Mouse (Mus musculus): ENCODE measurements at regions not wholly inside any gene's neighbourhood (a gene's known extent, or its start where the extent isn't known, plus 50 kb on each side); places are given as distances from the start of the nearest gene placed in this dataset.
"Not testable (repeated sequence)": the region's sequence is repeated elsewhere in the genome, so short reads cannot be mapped to it uniquely, and the experiment has no call there.

DNA sequence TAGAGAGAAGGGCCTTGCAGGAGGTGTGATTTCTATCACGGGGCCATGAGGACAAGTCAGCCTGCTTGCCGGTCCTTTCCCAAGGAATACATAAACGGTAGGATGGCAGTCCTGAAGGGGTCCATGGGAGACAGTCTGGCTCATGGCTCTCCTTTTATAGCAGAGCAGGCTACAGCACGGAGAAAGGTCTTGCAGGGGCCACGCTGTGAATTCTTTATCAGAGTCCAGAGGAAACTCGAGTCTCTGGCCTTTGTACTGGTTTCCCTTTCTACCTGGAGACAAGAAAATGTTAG lies 1984.0 kb downstream of the 4930444P10Rik start:
- no peak for DNase-seq (ENCODE audit: low spot score in 2 of 2)

DNA sequence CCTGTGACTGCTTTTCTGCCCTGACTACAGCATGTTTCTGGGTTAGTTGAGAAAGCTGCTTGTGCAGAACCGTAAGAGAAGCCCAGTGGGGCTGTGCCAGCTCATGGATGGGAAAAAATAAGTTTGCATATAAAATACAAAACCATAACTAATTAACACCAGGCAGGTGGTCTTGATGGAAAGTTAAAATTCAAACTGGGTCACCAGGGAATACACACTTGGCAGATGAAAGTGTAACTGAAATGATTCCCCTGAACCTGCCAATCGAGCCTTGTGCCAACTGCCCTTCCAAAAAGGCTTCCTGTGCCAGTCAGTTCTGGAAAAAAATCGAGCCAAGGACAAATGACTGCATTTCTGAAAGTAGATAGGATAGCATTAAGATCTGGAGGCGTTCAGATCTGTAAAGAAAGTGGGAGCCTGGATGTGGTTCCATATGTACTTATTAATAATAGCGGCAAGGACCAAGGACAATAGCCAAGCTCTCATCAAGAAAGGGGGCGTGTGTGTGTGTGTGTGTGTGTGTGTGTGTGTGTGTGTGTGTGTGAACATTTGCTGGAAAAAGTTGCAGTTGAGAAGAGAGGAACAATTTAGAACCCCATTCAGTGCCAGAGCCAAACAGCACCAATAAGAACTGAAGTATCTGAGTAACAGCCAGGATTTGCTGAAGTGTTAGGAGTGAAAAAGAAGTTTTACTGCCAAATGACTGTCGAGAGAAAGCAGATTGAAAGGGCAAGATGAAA lies 1984.5 kb downstream of the 4930444P10Rik start:
- DNase-seq (ENCODE audit: low spot score in 2 of 2): peak in 1 of 2 experiments; percentile 25

DNA sequence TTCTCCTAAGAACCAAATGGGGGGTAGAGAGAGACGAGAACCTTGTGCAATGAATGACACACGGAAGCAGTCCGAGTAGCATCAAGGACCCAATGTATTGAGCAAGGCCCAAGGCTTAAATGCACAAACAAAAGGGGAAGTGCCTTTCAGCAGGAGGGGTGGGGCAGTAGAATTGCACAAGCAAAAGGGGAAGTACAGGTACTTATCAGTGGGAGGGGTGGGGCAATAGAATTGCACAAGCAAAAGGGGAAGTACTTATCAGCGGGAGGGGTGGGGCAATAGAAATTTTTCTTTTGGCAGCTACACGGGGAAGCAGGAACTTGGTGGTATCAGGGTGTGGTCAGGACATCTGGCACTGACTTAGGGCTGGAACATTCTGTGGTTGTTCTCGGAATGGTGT lies 1987.6 kb downstream of the 4930444P10Rik start:
- not testable (repeated sequence) for DNase-seq (ENCODE audit: low spot score in 2 of 2)

DNA sequence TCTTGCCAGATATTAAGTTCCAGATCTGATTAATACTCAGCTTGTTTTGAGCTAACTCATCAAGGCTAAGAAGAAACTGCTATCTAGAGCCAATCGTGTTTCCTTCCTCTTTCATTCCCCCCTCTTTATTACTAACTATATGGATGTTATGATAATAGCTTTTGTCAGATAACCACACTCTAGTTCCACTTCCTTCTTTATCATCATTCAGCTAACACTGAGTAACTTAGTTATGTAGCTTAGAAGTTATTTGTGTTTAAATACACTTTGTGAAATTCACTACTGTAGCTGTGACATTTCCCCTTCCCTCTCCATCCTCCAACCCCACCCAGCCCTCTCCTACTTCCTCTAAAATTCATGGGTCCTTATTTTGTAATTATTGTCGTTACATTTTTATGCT lies 1988.6 kb downstream of the 4930444P10Rik start:
- DNase-seq (ENCODE audit: low spot score in 2 of 2): no peak

DNA sequence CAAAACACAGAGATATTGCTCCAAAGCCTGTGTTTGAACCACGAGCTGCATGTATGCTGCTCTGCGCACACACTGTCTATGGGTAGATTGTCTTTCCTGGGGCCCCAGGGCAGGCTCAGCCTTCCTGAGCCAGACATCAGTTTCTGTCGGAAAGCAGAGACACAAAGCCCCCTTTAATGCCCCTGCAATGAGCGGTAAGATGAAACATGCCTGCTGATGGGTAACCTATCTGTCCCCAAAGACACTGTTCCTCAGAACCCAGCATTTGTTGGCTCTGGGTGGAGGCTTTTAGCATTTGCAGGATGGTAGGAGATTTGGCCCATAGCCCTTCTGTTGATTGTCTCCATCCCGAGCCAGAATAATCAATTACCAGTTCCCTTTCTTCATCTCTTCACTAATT lies 1994.1 kb downstream of the 4930444P10Rik start:
- no peak for DNase-seq (ENCODE audit: low spot score in 2 of 2)

DNA sequence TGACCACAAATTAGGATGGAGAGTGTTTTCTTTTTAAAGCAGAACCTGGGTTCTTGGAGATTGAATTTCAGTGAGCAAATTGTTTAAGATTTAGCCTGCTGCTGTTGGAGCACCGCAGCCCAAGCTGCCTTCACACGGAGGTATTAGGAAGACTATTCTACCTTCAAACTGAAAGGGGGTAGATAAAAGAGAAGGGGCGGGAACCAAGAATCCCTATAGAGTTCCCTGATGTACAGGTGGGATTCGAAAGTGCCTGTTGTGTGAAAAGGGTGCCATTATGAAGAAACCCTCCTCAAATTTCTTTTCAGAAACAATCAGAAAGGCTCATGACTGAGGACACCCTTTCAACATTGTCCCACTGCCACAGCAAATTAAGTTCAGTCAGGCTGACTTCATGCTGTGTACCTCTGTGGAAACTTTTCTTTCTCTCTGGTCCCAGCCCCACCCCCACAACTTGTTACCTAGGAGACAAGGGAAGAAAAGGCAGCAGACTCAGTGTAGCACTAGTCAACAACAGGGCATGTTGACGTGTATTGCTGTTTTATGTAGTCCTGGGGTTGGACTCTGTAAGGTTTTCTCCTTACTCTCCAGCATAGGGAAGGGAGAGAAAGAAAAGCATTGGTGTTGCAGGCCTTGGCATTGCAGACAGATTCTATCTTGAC lies 1995.4 kb downstream of the 4930444P10Rik start:
- no peak for DNase-seq (ENCODE audit: low spot score in 2 of 2)

DNA sequence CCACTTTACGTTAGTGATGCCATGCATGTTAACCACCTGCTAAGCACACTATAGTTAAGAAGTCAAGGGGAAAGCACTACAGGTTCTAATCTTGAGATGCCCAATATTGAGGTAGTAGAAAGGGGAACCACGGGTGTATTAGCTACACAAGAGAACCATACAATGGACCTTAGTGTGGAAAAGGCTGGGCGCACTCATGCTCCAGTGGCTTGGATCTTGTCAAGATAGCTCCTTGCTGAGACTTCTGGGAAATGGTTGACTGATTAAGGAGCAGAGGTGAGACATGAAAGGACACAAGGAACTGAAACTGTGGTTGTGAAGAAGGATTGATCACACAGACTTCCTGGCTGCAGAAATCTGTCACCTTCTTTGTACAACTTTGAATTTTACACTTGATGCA lies 2028.3 kb downstream of the 4930444P10Rik start:
- DNase-seq (ENCODE audit: low spot score in 2 of 2): no peak

DNA sequence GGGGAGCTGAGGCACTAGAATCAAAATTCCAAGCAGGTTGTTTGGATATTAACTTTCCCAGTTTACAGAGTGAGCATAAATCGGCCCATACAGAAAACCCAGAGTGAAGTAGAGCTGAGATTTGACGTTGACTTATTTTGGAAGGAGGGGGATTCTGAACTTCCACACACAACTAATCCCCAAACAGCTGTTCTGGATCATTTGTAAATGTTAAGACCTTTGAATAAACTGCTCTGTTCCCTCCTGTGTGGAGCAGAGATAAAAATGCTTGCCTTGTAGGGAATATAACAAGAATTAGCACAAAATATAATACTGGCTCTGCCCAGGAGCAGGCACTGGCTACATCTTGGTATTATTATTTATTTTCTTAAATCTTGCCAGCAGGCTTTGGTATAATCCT lies 2057.0 kb downstream of the 4930444P10Rik start:
- DNase-seq (ENCODE audit: low spot score in 2 of 2): no peak

DNA sequence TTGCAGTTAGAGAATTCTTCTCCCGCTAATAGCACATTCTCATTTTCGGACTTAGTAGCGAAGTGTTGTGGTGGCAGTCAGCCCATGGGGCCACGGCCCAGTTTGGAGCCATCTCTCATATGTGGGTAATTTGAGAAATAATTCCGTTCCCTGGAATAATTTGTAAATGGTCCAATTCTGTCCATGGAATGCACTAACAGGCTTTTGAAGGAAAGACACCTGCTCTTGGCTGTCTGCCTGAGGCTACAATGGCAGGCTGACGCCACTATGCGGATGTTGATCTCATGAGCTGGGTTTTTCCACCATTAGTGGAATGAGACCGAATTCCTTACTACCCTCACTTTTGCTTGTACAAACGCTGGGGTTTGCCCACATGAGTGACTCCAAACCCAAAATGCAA lies 2081.6 kb downstream of the 4930444P10Rik start:
- DNase-seq (ENCODE audit: low spot score in 2 of 2): no peak

DNA sequence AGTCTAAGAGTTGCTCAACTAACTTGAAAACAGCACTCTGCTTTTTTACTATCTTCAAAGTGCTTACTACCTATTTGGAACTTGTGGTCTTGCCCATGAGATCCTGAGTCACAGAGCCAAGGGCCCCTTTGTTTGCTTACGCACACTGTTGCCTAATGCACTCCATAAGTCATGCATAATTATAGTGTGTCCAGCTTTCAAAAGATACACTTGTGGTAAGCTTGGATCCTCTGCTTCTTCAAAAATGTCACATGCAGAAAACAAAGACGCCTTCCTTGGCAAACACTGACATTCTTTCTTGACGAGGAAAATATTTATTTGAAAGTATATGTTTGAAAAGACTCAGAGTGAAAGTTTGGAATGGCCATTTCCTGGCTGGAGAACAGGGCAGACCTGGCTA lies 2082.3 kb downstream of the 4930444P10Rik start:
- no peak for DNase-seq (ENCODE audit: low spot score in 2 of 2)

DNA sequence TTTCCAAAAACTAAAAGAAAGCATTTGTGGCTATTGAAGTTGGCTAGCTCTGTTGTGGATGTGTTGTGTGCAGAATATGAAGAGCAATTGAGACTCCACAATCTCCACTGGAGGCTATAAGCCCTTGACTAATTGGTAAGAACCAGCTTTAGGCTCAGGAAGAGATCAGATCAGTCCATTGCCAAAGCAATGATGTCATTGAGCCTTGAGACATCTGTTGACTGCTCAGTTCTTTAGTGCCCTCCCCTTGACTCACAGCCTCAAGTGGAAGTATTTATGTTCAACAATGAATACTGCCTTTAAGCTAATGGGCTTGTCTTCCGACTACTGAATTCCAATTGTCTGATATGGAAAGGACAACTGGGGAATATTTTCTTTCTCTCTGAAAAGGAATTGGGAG lies 2090.6 kb downstream of the 4930444P10Rik start:
- no peak for DNase-seq (ENCODE audit: low spot score in 2 of 2)

DNA sequence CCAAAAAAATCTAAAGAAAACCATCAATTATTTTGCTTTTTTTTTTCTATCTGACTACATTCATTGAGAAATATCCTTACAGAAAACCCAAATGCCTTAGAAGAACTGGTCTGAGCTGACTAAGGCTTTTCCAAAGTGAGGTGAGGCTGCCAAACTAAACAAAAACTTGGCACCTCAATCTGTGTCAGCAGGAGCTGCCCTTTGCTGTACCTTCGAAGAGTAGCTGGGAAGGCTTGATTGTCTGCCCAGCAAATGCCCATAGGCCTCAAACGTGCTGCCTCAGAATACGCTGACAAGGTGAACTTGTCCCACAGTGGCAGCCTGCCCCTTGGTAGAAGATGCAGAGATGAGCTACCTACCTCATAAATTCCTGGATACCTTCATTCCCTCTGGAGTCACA lies 2091.7 kb downstream of the 4930444P10Rik start:
- DNase-seq (ENCODE audit: low spot score in 2 of 2): no peak

DNA sequence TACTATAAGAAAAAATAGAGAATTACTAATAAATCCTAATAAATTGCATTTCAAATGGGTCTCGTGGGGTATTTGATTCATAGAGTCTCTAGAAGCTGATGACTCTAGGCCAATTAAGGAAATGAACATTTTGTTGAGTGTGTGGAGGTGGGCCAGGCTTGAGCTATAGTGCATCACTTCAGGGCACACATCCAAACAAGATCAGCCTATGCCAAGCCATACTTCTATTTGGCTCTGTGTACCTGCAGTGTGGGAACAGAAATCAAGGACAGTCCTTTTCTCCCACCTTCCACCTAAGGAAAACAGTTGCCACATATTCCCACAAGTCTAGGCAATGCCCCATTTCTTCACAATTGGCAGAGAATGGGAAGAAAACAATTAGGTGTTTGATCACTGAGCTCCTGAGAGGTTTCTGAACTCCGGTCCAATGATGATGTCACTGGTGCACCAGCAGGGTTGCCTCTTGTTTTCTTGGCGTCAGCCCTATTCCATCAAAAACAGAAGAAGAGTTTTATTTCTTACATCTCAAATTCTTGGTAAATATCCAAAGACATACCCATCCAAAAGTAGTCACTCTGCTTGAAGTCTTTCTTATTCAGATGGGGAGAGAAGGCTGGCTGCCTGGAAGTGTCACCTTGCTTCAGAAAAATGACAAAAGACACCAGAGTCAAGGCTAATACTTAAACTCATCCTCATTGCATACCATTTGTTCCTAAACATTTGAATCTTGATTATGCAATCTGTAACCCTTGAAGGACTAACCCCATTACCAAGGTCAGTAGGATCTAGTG lies 2092.3 kb downstream of the 4930444P10Rik start:
- DNase-seq (ENCODE audit: low spot score in 2 of 2): no peak

DNA sequence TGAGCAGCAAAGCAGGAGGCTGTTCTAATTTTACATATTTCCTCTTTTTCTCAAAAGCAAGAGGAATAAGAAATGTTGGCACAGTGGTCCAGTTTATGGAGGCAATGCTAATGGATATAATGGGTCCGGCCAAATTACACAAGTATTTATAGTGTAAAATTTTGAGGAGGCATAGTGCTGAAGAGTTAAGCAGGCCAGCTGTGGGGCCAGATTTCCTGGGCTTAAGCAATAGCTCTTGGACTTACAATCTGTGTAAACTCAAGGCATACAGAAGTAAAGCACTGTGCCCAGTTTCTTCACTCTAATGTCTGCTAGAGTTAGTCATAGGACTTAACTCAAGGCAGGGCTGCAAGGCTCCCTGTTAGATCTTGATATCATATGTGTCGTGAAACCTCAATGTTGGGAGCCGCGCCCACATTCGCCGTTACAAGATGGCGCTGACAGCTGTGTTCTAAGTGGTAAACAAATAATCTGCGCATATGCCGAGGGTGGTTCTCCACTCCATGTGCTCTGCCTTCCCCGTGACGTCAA lies 2094.9 kb downstream of the 4930444P10Rik start:
- no peak for DNase-seq (ENCODE audit: low spot score in 2 of 2)

DNA sequence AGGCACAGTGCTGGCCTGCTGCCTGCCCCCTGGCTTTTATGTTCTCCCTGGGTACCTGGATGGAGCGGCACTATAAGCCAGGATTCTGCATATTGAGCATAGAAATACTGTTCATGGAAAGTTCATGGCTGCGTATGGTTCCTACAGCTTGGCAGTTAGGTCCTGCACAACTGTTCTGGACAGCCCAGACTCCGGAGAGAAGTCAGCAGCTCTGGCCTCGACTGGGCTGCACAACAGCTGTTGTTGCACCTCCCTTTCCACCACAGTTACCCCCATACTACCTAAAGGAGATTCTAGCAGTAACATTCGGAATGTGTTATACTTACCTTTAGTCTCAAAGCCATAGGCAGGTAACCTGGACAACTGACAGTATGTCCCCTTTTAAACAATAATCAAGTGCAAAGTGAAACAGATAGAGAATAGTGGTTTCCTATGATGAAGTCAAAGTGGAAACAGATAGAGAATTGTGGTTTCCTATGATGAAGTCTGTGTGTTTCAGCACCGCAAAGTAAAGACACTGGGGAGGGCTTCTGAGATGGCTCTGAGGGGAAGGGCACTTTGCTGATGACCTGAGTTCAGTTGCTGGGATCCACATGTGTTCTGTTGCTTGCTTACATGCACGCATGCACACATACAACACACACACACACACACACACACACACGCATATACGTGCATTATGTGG lies 2099.2 kb downstream of the 4930444P10Rik start:
- DNase-seq (ENCODE audit: low spot score in 2 of 2): no peak

DNA sequence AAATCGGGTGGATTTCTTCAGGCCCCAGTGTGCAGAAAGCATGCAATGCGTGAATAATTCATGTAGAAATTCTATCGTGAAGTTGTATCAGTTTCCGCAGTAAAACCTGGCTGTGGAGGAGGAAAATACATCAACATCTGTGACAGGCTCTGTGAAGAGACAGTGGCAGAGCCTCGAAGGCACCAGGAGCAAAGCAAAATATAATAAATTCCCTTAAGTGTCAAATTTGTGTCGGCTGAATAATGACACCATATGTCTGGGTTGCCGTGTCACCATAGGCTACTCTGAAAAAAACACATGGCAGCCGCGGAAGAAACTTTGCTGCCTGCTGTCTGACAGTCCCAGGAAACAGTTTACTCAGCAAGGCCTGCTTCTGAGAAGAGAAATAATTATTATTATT lies 2100.1 kb downstream of the 4930444P10Rik start:
- DNase-seq (ENCODE audit: low spot score in 2 of 2): no peak

DNA sequence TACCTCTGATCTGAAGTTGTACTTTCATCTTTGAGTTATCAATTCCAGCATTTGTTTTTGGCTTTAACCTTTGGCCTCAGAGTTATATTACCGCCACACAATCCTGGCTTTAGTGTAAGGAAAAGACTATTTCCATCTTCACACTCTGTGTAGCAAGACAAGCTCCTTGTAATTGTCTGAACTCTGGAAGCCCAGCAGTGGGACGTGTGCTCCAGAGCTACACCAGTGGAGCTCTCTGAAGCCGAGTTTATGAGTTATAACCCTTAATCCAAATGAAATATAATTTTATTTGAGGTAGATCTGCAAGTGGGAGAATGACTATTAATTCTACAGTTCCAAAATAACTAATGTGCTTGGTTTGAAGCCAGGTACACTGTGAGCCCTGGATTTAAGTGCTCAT lies 2103.8 kb downstream of the 4930444P10Rik start:
- no peak for DNase-seq (ENCODE audit: low spot score in 2 of 2)

DNA sequence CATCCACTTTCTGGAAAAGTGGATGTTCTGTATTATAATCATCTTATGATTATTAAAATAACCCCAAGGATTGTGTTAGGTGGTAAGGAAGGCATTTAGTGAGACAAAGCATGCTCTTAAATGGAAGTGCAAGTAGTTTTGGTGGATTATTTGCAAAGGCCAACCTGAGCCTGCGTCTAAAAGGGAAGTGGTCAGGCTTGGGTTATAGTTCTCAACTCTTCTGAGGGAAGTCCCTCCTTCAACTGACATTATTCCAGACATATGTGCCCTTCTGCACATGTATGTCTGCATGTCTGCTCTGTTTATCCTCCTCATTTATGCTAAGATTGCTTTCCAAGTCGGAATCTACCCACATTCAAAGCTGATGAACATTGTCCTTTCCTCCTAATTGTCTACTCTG lies 2108.3 kb downstream of the 4930444P10Rik start:
- DNase-seq (ENCODE audit: low spot score in 2 of 2): no peak

DNA sequence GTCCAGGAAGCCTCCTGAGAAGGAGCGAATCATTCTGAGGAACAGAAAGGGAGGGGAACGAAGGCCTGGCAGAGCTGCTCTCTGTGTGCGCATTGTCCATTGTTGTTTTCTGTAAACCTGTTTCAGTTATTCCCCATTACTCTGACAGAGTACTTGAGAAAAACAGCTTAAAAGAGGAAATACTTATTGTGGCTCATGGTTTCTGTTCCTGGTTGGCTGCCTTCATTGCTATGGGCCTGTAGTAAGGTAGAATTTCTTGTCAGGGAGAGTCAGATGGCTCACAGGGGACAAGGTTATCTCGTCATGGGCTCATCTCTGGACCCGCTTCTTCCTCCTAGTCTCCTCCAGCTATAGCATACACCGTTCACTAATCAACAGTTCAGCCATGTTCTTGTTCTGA lies 2112.9 kb downstream of the 4930444P10Rik start:
- no peak for DNase-seq (ENCODE audit: low spot score in 2 of 2)

DNA sequence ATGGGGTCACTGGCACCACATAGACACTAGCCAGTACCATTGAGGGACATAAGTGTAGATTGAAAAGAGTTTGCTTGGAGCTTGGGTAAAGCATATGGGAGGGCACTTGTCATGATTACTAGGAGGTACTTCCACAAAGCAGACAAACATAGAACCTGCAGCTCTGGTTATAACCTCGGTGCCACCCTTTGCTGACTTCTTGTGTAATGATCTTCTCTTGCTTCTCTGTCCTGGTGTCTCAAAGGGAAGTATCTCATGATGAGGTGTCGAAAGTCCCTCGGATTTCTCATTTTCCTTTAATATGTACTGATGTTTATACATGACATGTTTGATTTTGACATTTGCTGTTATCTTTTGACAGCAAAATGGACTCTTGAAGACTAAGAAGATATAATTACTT lies 2114.5 kb downstream of the 4930444P10Rik start:
- DNase-seq (ENCODE audit: low spot score in 2 of 2): no peak

DNA sequence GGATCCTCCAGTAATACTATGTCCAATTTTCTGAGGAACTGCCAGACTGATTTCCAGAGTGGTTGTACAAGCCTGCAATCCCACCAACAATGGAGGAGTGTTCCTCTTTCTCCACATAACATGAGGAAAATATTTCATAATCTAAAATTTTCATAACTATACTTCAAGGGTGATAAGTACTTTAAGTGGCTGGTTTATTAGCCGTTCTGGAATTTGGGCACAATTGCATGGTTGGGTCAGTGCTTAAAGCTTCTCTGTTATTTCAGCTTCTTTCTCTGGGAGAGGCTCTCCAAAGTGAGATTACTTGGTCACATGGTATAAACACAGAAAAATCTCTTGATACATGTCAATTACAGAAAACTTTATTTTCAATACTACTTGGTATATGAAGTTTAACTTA lies 2115.9 kb downstream of the 4930444P10Rik start:
- no peak for DNase-seq (ENCODE audit: low spot score in 2 of 2)

DNA sequence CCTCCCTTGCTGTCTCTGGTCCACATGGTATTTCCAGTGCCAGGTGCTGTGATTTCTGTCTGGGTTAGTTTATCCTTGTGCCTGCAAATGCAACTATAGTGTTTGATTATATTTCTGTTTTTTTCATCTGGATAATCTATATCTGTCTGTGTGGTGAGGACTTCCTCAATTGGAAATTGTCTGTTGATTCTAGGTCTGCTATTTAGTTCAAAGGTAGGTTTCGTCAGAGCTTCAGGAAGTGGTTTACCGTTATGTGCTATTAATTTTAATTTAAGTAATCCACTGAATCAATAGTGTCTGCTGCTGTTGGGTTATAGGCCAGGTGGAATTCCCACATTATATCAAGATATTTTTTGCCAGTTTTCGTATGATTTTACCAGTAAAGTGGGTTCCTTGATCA lies 2143.9 kb downstream of the 4930444P10Rik start:
- DNase-seq (ENCODE audit: low spot score in 2 of 2): no peak
